Mouse (Mus musculus) left cerebral cortex, adult 2 months (tissue): ENCODE data around the gene Hist1h4h. TPM values are rescaled to one million over a fixed set of nuclear protein-coding genes. Genes with fewer than 3 reads are reported as not detected.
"Not testable (repeated sequence)": the region's sequence is repeated elsewhere in the genome, so short reads cannot be mapped to it uniquely, and the experiment has no call there.

Experiments
- DNase-seq, 2 experiments: peaks; one replicate each; pipeline ENCODE4 v3.0.0; 2021 to 2022; ENCODE audit warnings: low spot score in 2 of 2, mixed read lengths in 1 of 2; ENCODE audit errors: extremely low spot score in 1 of 2
- H3K27ac ChIP-seq: fragments of 200-600 bp; 2 replicates; pipeline ENCODE4 v1.8.1; 2022
- H3K4me3 ChIP-seq: fragments of 200-600 bp; 2 replicates; pipeline ENCODE4 v1.8.1; 2022
- CTCF ChIP-seq: fragments of 200-600 bp; IDR thresholded peaks from 2 replicates; pipeline ENCODE4 v1.8.1; 2022; ENCODE audit warnings: antibody characterized with exemption, mild to moderate bottlenecking, moderate library complexity
- intact Hi-C: fragments of 180-260 bp; cut with DNase I; formaldehyde crosslinking; loops from one replicate; pipeline ENCODE4 v1.15.1; 2025
- total RNA-seq, 2 experiments: library from RNA; stranded (reverse); gene quantifications; 2 replicates each; pipeline ENCODE4 v1.2.3; 2021

Gene Hist1h4h
- total RNA-seq, 2 experiments from 2014 or later: 289 to 340 TPM

GRCm38 (mm10) chr13:23529005-23529404, 1.8 kb upstream of the Hist1h4h start:
- intact Hi-C loops: no loop called here

DNA sequence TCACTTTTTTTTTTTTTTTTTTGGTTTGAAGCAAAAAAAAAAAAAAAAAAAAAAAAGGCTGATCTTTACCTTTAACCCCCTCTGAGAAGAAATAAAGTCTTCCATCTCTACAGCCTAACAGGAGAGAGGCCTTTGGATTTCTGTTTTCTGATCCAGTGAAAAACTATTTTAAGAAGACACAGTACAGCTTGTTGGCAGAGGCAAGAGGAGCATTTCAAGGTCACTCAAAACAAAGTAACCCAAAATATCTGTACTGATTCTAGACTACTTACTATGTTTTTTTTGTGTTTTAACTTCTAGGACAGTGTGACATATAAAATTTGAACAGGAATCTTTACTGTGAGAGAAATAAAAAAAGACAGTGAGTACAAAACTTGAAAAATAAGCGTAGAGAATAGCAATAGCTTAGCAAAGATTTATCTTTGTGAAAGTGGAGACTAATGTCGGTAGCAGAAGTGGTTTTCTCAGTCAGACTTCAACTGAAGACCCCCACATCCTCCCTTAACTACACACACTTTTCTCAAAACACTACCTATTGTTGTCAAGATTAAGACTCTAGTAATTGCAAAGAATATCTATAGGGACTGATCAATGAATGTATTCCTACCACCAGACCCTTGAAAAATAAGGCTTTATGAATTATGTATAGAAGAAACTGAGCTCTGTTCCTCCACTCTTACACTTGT, 1.2 kb upstream of the Hist1h4h start:
- peak overlapping the region; percentile 67 for H3K4me3 ChIP-seq
- intact Hi-C loops: loop anchor here (5.0 to 10.0 kb wide), 6 partner anchors 43 to 1817 kb away; partner anchors contain the start of genes Hist1h2ac, Hist1h2ad, Hist1h2ae and Hist1h2ag
- TF ChIP-seq CTCF: no peak
- DNase-seq: no peak
- no peak overlapping the region for H3K27ac ChIP-seq

More at GRCm38 (mm10) chr13:23529005-23529404, 1.8 kb upstream of the Hist1h4h start:
- H3K4me3 ChIP-seq: no peak overlapping the region
- TF ChIP-seq CTCF: no peak
- DNase-seq: no peak
- H3K27ac ChIP-seq: no peak overlapping the region

- peak overlapping the region; percentile 92 for H3K27ac ChIP-seq
- peak overlapping the region; percentile 67 for H3K4me3 ChIP-seq
- peak; percentile 72 to 73 for DNase-seq
- intact Hi-C loops: loop anchor here (5.0 to 10.0 kb wide), 6 partner anchors 42 to 1818 kb away; partner anchors contain the start of genes Hist1h2ac, Hist1h2ad, Hist1h2ae and Hist1h2ag
- TF ChIP-seq CTCF: no peak
Measured at GRCm38 (mm10) chr13:23530181-23530900, 509 bp upstream of the Hist1h4h start.

DNA sequence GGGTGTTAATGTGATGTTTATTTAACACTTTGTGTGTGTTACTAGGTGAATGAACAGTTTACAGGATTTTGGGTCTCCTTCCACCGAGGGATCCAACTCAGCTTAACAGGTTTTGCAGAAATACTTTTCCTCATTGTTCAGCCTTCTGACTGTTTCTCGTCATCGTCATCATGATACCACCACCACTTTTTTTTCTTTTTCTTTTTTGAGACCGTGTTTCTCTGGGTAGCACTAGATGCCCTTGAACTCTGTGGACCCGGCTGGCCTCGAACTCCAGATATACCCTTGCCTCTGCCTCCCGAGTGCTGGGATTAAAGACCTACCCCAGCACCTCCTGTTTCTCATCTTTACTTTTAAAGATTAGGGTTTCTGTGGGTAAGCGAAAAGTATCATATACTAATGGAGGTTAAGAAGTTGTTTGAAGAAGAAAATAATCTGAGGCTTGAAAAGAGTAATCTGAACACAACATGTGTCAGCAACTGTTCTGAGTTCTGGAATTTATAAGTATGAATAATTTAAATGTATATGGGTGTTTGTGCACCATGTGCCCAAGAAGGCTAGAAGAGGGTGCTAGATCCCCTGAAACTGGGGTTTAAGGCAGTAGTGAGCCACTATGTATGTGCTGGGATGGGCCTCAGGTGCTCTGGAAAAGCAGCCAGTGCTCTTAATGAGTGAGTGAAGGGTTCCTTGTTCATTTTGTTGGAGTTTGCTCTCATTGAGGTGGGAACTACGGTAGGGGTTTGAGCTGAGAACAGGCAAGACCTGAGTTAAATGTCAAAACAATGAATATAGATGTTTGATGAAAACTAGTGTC, 1.6 kb downstream of the Hist1h4h start:
- DNase-seq: no peak
- no peak for TF ChIP-seq CTCF
- Histone ChIP-seq H3K27ac (peak overlapping the region; percentile 92), H3K4me3 (peak overlapping the region; percentile 67)
- intact Hi-C loops: loop anchor here (5.0 to 10.0 kb wide), 6 partner anchors 40 to 1820 kb away; partner anchors contain the start of genes Hist1h2ac, Hist1h2ad, Hist1h2ae and Hist1h2ag

DNA sequence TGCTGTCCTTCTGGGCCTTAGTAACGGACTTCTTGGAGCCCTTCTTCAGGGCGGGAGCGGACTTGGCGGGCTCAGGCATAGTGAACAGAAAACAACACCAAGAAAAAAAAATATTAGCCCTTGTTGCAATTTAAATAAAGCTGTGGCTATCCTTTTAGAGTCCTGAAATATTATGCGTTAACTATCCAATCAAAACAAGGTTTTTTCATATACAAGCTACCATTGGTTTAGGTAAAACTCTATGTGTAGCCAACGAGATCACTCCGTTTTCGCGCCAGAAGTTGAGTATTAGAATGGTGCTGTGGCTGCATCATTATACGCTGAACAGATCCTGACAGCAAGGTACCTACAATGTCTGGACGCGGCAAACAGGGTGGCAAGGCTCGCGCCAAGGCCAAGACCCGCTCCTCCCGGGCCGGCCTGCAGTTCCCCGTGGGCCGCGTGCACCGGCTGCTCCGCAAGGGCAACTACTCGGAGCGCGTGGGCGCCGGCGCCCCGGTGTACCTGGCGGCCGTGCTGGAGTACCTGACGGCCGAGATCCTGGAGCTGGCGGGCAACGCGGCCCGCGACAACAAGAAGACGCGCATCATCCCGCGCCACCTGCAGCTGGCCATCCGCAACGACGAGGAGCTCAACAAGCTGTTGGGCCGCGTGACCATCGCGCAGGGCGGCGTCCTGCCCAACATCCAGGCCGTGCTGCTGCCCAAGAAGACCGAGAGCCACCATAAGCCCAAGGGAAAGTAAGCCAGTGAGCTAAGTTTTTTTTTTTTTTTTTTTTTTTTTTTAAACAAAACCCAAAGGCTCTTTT, 2.9 kb downstream of the Hist1h4h start, which contains the start of gene Hist1h2af:
TSS of gene Hist1h2af (plus strand) at position 347 of the 808 bp plus-strand sequence.
- peak; percentile 38 to 69 for DNase-seq
- peak within 1 kb of the TSS; percentile 48 for H3K4me3 ChIP-seq
- peak within 1 kb of the TSS; percentile 51; the same call in 1 of the 2 replicates for H3K27ac ChIP-seq
- intact Hi-C loops: loop anchor here (5.0 to 10.0 kb wide), 6 partner anchors 39 to 1821 kb away; partner anchors contain the start of genes Hist1h2ac, Hist1h2ad, Hist1h2ae and Hist1h2ag

DNA sequence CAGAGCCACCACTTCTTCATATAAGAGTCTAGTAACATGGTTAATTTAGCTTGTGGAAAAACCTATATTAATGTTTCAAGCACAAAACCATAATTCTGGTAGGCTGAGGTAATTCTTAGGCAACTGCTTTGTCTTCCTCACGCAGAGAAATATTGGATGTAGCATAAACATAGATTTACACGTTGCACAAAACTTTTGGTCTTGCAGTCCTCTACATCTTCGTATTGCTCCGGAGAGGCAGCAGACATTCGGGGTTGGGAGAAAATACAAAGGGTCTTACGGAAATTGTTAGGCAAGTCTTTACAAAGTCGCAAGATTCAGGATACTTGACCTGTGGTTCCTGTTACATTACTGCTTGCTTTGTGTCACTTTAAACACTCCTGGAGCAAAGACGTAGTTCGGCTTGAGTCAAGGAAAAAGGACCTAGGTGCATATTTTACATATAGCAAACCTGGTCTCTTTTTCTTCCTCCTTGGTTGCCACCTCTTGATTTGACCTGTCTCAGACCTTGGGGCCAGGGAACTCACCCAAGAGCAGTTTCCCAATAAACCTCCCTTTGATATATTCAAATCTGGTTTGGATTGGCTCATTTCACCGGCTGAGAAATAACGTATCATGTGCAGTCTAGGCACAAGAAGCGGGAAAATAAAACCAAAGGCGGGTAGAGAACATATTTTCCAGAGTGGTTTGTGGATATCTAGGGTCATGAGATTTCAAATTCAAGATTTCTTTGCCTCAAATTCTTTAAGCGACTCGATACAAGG, 3.7 kb downstream of the Hist1h4h start:
- no peak for DNase-seq
- Histone ChIP-seq H3K27ac (no peak overlapping the region), H3K4me3 (peak overlapping the region; percentile 48)
- intact Hi-C loops: loop anchor here (5.0 to 10.0 kb wide), 6 partner anchors 38 to 1822 kb away; partner anchors contain the start of genes Hist1h2ac, Hist1h2ad, Hist1h2ae and Hist1h2ag
- no peak for TF ChIP-seq CTCF

DNA sequence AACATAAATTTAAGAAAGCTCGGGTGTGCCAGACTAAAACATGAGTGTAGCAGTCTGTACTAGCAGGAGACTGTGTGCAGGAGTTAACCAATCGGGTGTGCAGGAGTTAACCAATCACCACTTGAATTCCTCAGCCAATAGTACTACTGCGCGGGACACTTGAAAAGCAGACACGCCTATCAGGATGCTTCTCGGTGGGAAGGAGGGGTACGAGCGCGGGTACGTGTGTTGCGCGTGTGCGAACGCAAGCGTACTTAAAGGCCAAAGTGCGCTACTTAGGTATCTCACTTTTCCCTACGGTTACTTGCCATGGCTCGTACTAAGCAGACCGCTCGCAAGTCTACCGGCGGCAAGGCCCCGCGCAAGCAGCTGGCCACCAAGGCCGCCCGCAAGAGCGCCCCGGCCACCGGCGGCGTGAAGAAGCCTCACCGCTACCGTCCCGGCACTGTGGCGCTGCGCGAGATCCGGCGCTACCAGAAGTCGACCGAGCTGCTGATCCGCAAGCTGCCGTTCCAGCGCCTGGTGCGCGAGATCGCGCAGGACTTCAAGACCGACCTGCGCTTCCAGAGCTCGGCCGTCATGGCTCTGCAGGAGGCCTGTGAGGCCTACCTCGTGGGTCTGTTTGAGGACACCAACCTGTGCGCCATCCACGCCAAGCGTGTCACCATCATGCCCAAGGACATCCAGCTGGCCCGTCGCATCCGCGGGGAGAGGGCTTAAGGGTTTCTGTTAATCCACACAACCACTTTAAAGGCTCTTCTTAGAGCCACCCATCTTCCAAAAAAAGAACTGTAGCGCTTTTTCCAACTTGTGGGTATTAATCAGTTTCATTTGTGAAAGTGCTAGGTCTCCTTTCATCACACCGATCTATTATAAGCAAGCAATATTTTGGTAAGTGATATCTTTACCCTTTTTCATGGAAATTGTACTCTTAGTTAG, 4.6 kb downstream of the Hist1h4h start, which contains the start of gene Hist1h3g:
TSS of gene Hist1h3g (plus strand) at position 286 of the 939 bp plus-strand sequence.
- DNase-seq: peak; percentile 86 to 87
- peak; percentile 4; the same call in 1 of the 2 replicates for TF ChIP-seq CTCF
- intact Hi-C loops: loop anchor here (10.0 kb wide), 1 partner anchor 1711 kb away; no protein-coding TSS in a partner anchor
- H3K27ac ChIP-seq: not testable (repeated sequence)
- peak within 1 kb of the TSS; percentile 48 for H3K4me3 ChIP-seq

GRCm38 (mm10) chr13:23536076-23536822, 5.4 kb downstream of the Hist1h4h start:
- no peak for TF ChIP-seq CTCF
- Histone ChIP-seq H3K27ac (no peak overlapping the region), H3K4me3 (no peak overlapping the region)
- no peak for DNase-seq
- intact Hi-C loops: loop anchor here (10.0 kb wide), 1 partner anchor 1711 kb away; no protein-coding TSS in a partner anchor
